ENCODE assay signal across 20 mouse cellular contexts in genomic region chr6:61300975-61301374, GRCm38 (mm10).
DNase-seq lines count a peak whose midpoint lies in the region; ATAC-seq and TF ChIP-seq lines count a peak whose summit lies in the region.
"Had no signal": no experiment of that assay in that cellular context is flagged by ENCODE, and none has a peak within 500 bp of the region (broad histone marks: within the 10 kb centered on the region; RNA-seq: fewer than 3 reads in every experiment).

No protein-coding gene starts in this region.

- H3K36me3 ChIP-seq in hindbrain, embryonic 11.5 days (ENCODE audit: control insufficient read depth, insufficient read depth, low read length) = no peaks in the 10 kb centered on the region
- no peaks in the 10 kb centered on the region for H3K36me3 ChIP-seq in hindbrain, postnatal 0 days (ENCODE audit: insufficient read depth, low read length)
- no peaks in the 10 kb centered on the region for H3K36me3 ChIP-seq in midbrain, embryonic 13.5 days
- H3K36me3 ChIP-seq in midbrain, embryonic 16.5 days (ENCODE audit: control insufficient read depth, insufficient read depth, low read length) = no peaks in the 10 kb centered on the region
- H3K36me3 ChIP-seq in neural tube, embryonic 15.5 days = no peaks in the 10 kb centered on the region
- H3K36me3 ChIP-seq: heart, embryonic 15.5 days had no signal

- H3K27ac ChIP-seq in hindbrain, embryonic 11.5 days (ENCODE audit: low read depth, low read length) = no peak overlapping the region
- H3K27ac ChIP-seq in hindbrain, postnatal 0 days = no peak overlapping the region
- H3K27ac ChIP-seq in midbrain, embryonic 13.5 days = no peak overlapping the region
- H3K27ac ChIP-seq in midbrain, embryonic 16.5 days (ENCODE audit: low read length) = no peak overlapping the region
- no peak overlapping the region for H3K27ac ChIP-seq in neural tube, embryonic 15.5 days (replicated peaks)
- H3K27ac ChIP-seq: heart, embryonic 15.5 days; left cerebral cortex, adult 2 months; stomach, postnatal 0 days had no signal

- H3K9ac ChIP-seq in hindbrain, embryonic 11.5 days (ENCODE audit: low read depth, low read length) = no peak overlapping the region
- H3K9ac ChIP-seq in hindbrain, postnatal 0 days (replicated peaks; ENCODE audit: low read length) = no peak overlapping the region
- H3K9ac ChIP-seq in midbrain, embryonic 13.5 days (replicated peaks) = no peak overlapping the region
- H3K9ac ChIP-seq in midbrain, embryonic 16.5 days (ENCODE audit: low read depth, low read length) = no peak overlapping the region
- H3K9ac ChIP-seq in neural tube, embryonic 15.5 days (replicated peaks) = no peak overlapping the region
- H3K9ac ChIP-seq: heart, embryonic 15.5 days had no signal

- no peaks in the 10 kb centered on the region for H3K9me3 ChIP-seq in hindbrain, embryonic 11.5 days (ENCODE audit: control insufficient read depth, low read length)
- no peaks in the 10 kb centered on the region for H3K9me3 ChIP-seq in hindbrain, postnatal 0 days (ENCODE audit: low read length)
- no peaks in the 10 kb centered on the region for H3K9me3 ChIP-seq in midbrain, embryonic 13.5 days
- H3K9me3 ChIP-seq in midbrain, embryonic 16.5 days (replicated peaks; ENCODE audit: control insufficient read depth, low read length, poor library complexity, severe bottlenecking) = no peaks in the 10 kb centered on the region
- H3K9me3 ChIP-seq in neural tube, embryonic 15.5 days (replicated peaks) = no peaks in the 10 kb centered on the region
- H3K9me3 ChIP-seq: heart, embryonic 15.5 days had no signal

- H3K4me1 ChIP-seq in hindbrain, embryonic 11.5 days (replicated peaks; ENCODE audit: control insufficient read depth, insufficient read depth, low read length) = no peaks in the 10 kb centered on the region
- peaks cover under 1% of the 10 kb centered on the region; the same call in 1 of the 2 replicates for H3K4me1 ChIP-seq in hindbrain, postnatal 0 days (ENCODE audit: insufficient read depth, low read length)
- peaks cover under 1% of the 10 kb centered on the region; the same call in 1 of the 2 replicates for H3K4me1 ChIP-seq in midbrain, embryonic 13.5 days (replicated peaks)
- H3K4me1 ChIP-seq in midbrain, embryonic 16.5 days (ENCODE audit: control insufficient read depth, insufficient read depth, low read length) = no peaks in the 10 kb centered on the region
- peaks cover 5% of the 10 kb centered on the region; the same call in 1 of the 2 replicates for H3K4me1 ChIP-seq in neural tube, embryonic 15.5 days
- H3K4me1 ChIP-seq: heart, embryonic 15.5 days had no signal

- ATAC-seq in hindbrain, embryonic 11.5 days (ENCODE audit: low FRiP score) = 0 out of 2 replicates have a peak, but pooled peaks have one; percentile 38
- ATAC-seq in hindbrain, postnatal 0 days = no peak
- ATAC-seq in midbrain, embryonic 13.5 days = 0 out of 2 replicates have a peak, but pooled peaks have one; percentile 50
- no peak; the same call in 1 of the 2 replicates for ATAC-seq in midbrain, embryonic 16.5 days
- peak; percentile 44 to 57; a peak in 3 of 4 replicates for ATAC-seq in hematopoietic stem cell, adult 5-6 weeks (replicated peaks in 1 of 2; ENCODE audit: insufficient read depth in 1 of 2, low FRiP score in 2 of 2, low TSS enrichment in 1 of 2, low read depth in 1 of 2, poor library complexity in 2 of 2, severe bottlenecking in 2 of 2)
- ATAC-seq in neural tube, embryonic 15.5 days (ENCODE audit: low FRiP score) = peak; percentile 59; the same call in 1 of the 2 replicates
- ATAC-seq: intestine, postnatal 0 days had no signal

- no peak overlapping the region for H3K4me2 ChIP-seq in hindbrain, embryonic 11.5 days (replicated peaks; ENCODE audit: low read depth, low read length)
- H3K4me2 ChIP-seq in hindbrain, postnatal 0 days (ENCODE audit: low read depth, low read length) = no peak overlapping the region
- no peak overlapping the region for H3K4me2 ChIP-seq in midbrain, embryonic 13.5 days (replicated peaks)
- no peak overlapping the region for H3K4me2 ChIP-seq in midbrain, embryonic 16.5 days (ENCODE audit: low read length)
- no peak overlapping the region for H3K4me2 ChIP-seq in neural tube, embryonic 15.5 days
- H3K4me2 ChIP-seq: heart, embryonic 15.5 days; liver, embryonic 11.5 days had no signal

- no peak overlapping the region for H3K4me3 ChIP-seq in hindbrain, embryonic 11.5 days (ENCODE audit: low read depth, low read length)
- H3K4me3 ChIP-seq in hindbrain, postnatal 0 days (ENCODE audit: low read length) = no peak overlapping the region
- H3K4me3 ChIP-seq in midbrain, embryonic 13.5 days (replicated peaks) = no peak overlapping the region
- no peak overlapping the region for H3K4me3 ChIP-seq in midbrain, embryonic 16.5 days (ENCODE audit: low read depth, low read length)
- H3K4me3 ChIP-seq in neural tube, embryonic 15.5 days (replicated peaks) = no peak overlapping the region
- H3K4me3 ChIP-seq: heart, embryonic 15.5 days; left cerebral cortex, adult 2 months had no signal

- whole genome bisulfite sequencing in hindbrain, embryonic 11.5 days = 74% methylated on average over 7 of the region's 7 CpGs
- 70% methylated on average over 7 of the region's 7 CpGs for WGBS in hindbrain, postnatal 0 days
- 72% methylated on average over 7 of the region's 7 CpGs for WGBS in midbrain, embryonic 13.5 days
- 72% methylated on average over 7 of the region's 7 CpGs for whole genome bisulfite sequencing in midbrain, embryonic 16.5 days
- WGBS in neural tube, embryonic 15.5 days = 74% methylated on average over 7 of the region's 7 CpGs

- H3K27me3 ChIP-seq in hindbrain, embryonic 11.5 days (ENCODE audit: control insufficient read depth, insufficient read depth, low read length) = no peaks in the 10 kb centered on the region
- no peaks in the 10 kb centered on the region for H3K27me3 ChIP-seq in hindbrain, postnatal 0 days (ENCODE audit: insufficient read depth, low read length)
- no peaks in the 10 kb centered on the region for H3K27me3 ChIP-seq in midbrain, embryonic 13.5 days
- no peaks in the 10 kb centered on the region for H3K27me3 ChIP-seq in midbrain, embryonic 16.5 days (ENCODE audit: control insufficient read depth, insufficient read depth, low read depth, low read length)
- no peaks in the 10 kb centered on the region for H3K27me3 ChIP-seq in neural tube, embryonic 15.5 days (replicated peaks)
- H3K27me3 ChIP-seq: heart, embryonic 15.5 days had no signal

- no peak for TF ChIP-seq CTCF in hindbrain, postnatal 0 days (IDR thresholded peaks at IDR 0.05; ENCODE audit: low read depth)

- DNase-seq in hindbrain, embryonic 11.5 days (ENCODE audit: low spot score) = no peak
- DNase-seq in hindbrain, postnatal 0 days (ENCODE audit: low spot score) = no peak
- no peak for DNase-seq in frontal cortex, postnatal 10 days (ENCODE audit: low spot score in 2 of 2)
- DNase-seq: adrenal gland, adult 8-10 months; cerebellum, adult 8-10 months; gastrocnemius, postnatal 25 days; heart, postnatal 4 days; left cerebral cortex, postnatal 4 days; lung, adult 18-20 months; lung, postnatal 14 days; right cerebral cortex, adult 18-20 months had no signal

Comparison
In these comparisons a context has a peak if more than half of its experiments do, and no peak if none do; other contexts are left out.
1. ATAC-seq: peak in hindbrain, embryonic 11.5 days (single experiment), midbrain, embryonic 13.5 days (single experiment), hematopoietic stem cell, adult 5-6 weeks (2 of 2) and neural tube, embryonic 15.5 days (single experiment); none in hindbrain, postnatal 0 days (single experiment) and midbrain, embryonic 16.5 days (single experiment).